Mouse (Mus musculus) gastrocnemius, postnatal 36 days (tissue): Measurements from ENCODE around the gene Elf5. TPM values are rescaled to one million over a fixed set of nuclear protein-coding genes. Genes with fewer than 3 reads are reported as not detected.

Source experiments
- total RNA-seq, 2 experiments: library from RNA; stranded (reverse); gene quantifications; 2 replicates each; pipeline ENCODE4 v1.2.3; 2021

The Elf5 gene
- total RNA-seq, 2 experiments from 2014 or later, result not detected

Other genes starting within 250 kb of the Elf5 start
- gene Ehf, start 108.4 kb upstream of the Elf5 start, total RNA-seq, result under 1 TPM in 1 of 2 experiments, not detected in 1; 0.22 TPM
- gene Cat, start 73.5 kb downstream of the Elf5 start, total RNA-seq, result 100 to 1,000 TPM in 1 of 2 experiments, 10 to 100 TPM in 1; 83.3 to 108 TPM
- 1 to 10 TPM; 6.3 to 6.7 TPM for gene Abtb2, start 154.6 kb downstream of the Elf5 start, total RNA-seq